Mouse (Mus musculus): ENCODE measurements around the gene H2-K1. TPM values are rescaled to one million over a fixed set of nuclear protein-coding genes. Genes with fewer than 3 reads are reported as not detected.
"Not testable (repeated sequence)": the region's sequence is repeated elsewhere in the genome, so short reads cannot be mapped to it uniquely, and the experiment has no call there.

The H2-K1 gene
- polyA plus RNA-seq, 1 experiment = 2,389 TPM

DNA sequence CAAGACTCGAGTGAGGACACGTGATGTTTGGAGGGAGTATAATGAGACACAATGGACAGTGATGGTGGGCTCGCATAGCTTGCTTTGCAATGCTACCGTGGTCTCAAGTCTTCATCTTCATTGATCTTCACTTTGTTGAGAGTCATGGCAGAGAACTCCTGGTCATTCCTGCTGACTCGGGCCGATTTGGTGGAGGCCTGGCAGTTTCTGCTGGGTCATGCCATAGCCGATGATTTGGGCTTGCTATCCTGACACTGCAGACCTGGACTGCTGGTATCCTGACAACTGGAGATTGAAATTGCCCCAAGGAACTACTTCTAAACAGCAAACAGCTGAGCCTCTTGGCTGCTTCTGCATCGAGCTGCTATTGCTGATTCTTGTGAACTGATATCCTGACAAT lies 5.2 kb downstream of the H2-K1 start:
- TF ChIP-seq CTCF (IDR thresholded peaks at IDR 0.05; ENCODE audit: insufficient read depth, low read length) (no peak), POLR2A (IDR thresholded peaks at IDR 0.05; ENCODE audit: borderline replicate concordance, extremely low read depth, low read depth, low read length) (no peak)
- no peak for DNase-seq
- Histone ChIP-seq H3K4me3 (replicated peaks; ENCODE audit: extremely low read depth, low read depth, low read length) (no peak overlapping the region), H3K4me1 (ENCODE audit: control insufficient read depth, insufficient read depth, low read length) (no peaks in the 10 kb centered on the region; the same call in 1 of the 2 replicates)
- 88% methylated on average over 8 of the region's 8 CpGs for WGBS

DNA sequence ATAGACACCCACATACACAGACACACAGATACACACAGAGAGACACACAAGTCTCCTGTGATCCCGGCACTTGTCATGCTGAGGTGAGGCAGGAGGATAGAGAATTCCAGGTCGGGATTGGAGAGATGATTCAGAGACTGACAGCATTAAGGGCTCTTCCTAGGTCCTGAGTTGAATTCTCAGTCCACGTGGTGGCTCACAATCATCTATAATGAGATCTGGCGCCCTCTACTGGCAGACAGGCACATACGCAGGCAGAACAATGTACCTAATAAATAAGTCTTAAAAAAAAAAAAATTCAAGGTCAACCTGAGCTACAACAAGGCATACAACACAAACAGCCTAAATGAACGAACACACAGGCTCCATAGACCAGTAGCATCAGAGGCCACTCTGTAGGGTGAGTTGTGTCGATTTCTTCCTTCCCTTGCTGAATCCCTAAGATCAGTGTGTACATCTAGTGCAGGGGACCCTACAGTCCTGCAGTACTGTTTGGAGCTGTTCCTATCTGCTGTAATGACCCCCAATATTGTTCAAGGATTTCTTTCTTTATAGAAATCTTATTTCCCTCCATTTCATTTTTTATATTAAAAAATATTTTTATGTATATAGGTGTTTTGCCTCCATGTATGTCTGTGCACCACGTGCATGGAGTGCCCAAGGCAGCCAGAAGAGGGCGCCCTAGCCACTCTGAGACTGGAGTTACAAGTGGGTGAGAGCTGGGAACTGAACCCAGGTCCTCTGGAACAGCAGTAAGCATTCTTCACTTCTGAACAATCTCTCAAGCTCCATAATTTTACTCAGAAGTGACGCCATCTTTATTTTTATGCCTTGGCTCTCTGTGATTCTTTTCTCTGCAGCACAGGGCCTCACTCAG lies 8.1 kb downstream of the H2-K1 start:
- 31% methylated on average over 10 of the region's 10 CpGs for WGBS
- Histone ChIP-seq H3K4me3 (replicated peaks; ENCODE audit: extremely low read depth, low read depth, low read length) (no peak overlapping the region), H3K4me1 (ENCODE audit: control insufficient read depth, insufficient read depth, low read length) (no peaks in the 10 kb centered on the region)
- peak; percentile 52 for DNase-seq
- TF ChIP-seq CTCF (IDR thresholded peaks at IDR 0.05; ENCODE audit: insufficient read depth, low read length) = peak; percentile 71
- TF ChIP-seq POLR2A (IDR thresholded peaks at IDR 0.05; ENCODE audit: borderline replicate concordance, extremely low read depth, low read depth, low read length) = no peak

DNA sequence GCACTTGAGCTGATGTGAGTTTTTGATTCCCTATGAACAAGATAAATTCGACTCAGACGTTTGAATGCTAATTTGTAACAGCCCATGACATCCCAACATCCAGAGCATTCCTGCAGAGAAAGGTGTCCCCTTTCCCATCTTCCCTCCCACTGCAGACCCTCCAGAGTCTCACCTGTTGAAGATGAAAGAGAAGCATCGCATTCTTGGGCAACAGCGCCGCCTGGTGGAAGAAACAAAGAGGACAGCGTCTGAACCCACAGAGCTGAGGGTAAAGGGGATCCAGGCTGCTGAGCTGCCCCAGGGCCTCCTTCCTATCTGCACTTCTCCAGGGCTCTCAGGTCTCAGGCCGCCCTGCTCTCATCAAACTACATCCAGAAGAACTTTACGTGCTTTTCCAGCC lies 18.0 kb downstream of the H2-K1 start:
- TF ChIP-seq CTCF (IDR thresholded peaks at IDR 0.05; ENCODE audit: insufficient read depth, low read length) = peak; percentile 68
- H3K4me1 ChIP-seq (ENCODE audit: control insufficient read depth, insufficient read depth, low read length) = peaks cover 15% of the 10 kb centered on the region
- H3K4me3 ChIP-seq (replicated peaks; ENCODE audit: extremely low read depth, low read depth, low read length) = not testable (repeated sequence)
- WGBS = 5% methylated on average over 8 of the region's 8 CpGs
- peak; percentile 65 for DNase-seq

DNA sequence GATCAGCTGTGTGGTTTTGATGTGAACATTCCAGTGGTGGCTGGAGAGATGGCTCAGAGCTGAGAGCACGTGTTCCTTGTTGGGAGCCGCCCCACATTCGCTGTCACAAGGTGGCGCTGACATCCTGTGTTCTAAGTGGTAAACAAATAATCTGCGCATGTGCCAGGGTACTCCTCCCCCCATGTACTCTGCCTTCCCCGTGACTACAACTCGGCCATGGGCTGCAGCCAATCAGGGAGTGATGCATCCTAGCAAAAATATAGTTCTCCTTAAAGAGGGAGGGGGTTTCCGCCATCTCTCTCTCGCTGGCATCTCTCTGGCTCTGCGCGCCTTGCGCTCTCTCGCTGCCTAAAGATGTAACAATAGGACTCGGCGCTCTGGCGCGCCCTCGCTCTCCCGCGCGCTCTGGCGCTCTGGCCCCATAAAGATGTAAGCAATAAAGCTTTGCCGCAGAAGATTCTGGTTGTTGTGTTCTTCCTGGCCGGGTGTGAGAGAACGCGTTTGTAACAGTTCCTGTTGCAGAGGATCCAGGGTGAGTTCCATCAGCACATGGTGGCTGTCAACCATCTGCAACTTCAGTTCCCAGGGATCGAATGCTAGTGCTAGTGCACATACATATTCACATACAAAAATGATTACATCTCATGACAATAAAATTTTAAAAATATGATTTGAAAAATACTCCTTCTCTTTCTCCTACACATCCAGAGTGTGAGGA lies 18.8 kb downstream of the H2-K1 start:
- peaks cover 15% of the 10 kb centered on the region for H3K4me1 ChIP-seq (ENCODE audit: control insufficient read depth, insufficient read depth, low read length)
- WGBS = under 1% methylated on average over 27 of the region's 27 CpGs
- peak; percentile 73 for DNase-seq
- TF ChIP-seq CTCF (IDR thresholded peaks at IDR 0.05; ENCODE audit: insufficient read depth, low read length) = peak; percentile 34; the same call in 1 of the 2 replicates
- TF ChIP-seq POLR2A (IDR thresholded peaks at IDR 0.05; ENCODE audit: borderline replicate concordance, extremely low read depth, low read depth, low read length) = peak; percentile 64; the same call in 1 of the 2 replicates
- peak overlapping the region; percentile 58 for H3K4me3 ChIP-seq (replicated peaks; ENCODE audit: extremely low read depth, low read depth, low read length)

DNA sequence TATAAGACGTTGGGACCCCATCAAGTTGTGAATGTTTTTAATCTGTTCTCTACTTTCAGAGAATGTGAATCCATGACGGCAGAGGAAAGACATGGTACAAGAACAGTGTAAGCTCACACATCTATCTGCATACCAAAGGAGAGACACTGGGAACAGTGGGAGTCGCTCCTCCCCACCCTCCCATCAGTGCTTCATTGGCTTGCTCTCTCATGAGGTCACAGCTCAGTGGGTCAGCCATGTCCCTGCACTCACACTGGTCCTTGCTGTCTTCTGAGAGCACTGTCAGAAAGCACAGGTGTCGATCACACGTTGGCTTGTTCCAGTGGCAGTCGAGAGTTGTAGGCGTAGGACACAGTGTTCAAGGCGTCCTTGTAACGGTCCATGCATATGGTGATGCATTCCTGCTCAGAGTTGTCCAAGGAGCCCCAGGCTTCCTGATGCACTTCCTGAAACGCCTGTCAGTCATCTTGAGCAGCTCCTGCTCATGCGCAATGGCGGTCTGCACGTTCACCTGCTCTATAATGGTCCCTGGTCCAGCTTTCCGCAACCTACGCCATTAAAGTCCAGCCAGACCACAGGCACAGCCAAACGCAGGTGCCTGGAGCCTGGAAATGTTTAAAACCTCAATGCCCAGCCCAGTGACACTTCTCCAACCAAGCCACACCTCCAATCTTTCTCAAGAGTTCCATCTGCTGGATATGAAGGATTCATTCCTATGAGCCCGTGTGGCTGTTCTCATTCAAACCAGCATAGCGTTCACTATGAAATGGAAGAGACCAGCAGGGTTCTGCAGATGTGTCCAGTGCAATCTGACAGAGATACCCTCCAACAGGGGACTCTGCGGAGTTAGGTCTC lies 19.7 kb downstream of the H2-K1 start:
- Histone ChIP-seq H3K4me3 (replicated peaks; ENCODE audit: extremely low read depth, low read depth, low read length) (no peak overlapping the region), H3K4me1 (ENCODE audit: control insufficient read depth, insufficient read depth, low read length) (peaks cover 15% of the 10 kb centered on the region)
- 69% methylated on average over 19 of the region's 19 CpGs for WGBS
- DNase-seq = no peak
- TF ChIP-seq CTCF (IDR thresholded peaks at IDR 0.05; ENCODE audit: insufficient read depth, low read length) (no peak), POLR2A (IDR thresholded peaks at IDR 0.05; ENCODE audit: borderline replicate concordance, extremely low read depth, low read depth, low read length) (no peak)

DNA sequence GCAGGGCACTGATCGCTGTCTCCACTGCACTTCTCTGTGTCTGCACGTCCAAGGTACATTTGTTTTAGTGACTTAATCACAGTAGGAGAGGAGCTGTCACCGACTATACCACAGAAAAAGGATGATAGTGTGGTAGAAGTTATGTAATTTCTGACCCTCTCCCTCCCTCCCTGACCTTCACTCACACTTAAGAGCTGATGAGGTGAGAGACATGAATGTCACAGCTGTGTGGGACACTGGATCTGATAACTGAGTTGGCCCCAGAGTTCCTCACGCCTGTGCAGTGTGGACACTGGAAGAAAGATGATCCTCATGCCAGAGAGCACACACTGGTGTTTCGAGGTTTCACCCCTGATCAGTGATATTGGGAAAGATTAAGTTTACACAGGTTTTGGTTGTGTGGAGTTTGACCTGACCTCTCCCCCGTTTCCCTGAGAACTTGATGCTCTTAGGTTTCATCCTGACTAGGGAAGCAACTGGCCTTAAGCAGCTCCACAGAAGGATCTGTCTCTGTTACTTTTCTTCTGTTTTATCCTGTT lies 20.6 kb downstream of the H2-K1 start:
- DNase-seq = no peak
- TF ChIP-seq CTCF (IDR thresholded peaks at IDR 0.05; ENCODE audit: insufficient read depth, low read length) = no peak
- no peak for TF ChIP-seq POLR2A (IDR thresholded peaks at IDR 0.05; ENCODE audit: borderline replicate concordance, extremely low read depth, low read depth, low read length)
- no peak overlapping the region for H3K4me3 ChIP-seq (replicated peaks; ENCODE audit: extremely low read depth, low read depth, low read length)
- H3K4me1 ChIP-seq (ENCODE audit: control insufficient read depth, insufficient read depth, low read length) = peaks cover 15% of the 10 kb centered on the region
- whole genome bisulfite sequencing = 47% methylated on average over 6 of the region's 6 CpGs

DNA sequence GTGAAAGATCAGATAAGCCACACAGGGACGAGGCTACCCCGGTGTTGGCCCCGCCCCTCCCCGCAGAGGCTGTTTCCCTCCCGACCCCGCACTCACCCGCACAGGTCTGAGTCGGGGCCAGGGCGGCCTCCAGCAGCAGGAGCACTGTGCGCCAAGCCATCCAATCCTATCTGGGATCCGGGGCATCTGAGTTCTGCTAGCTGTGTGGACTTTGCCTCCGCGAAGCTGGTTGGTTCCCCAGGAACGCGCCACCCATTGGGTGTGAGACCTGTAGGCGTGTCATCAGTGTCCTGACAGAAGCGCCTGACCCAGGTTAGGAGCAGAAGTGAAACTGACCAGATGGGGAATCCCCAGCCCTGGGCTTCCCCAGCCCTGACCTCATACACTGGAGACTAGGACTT lies 21.5 kb downstream of the H2-K1 start:
- peak; percentile 84; the same call in 1 of the 2 replicates for TF ChIP-seq POLR2A (IDR thresholded peaks at IDR 0.05; ENCODE audit: borderline replicate concordance, extremely low read depth, low read depth, low read length)
- TF ChIP-seq CTCF (IDR thresholded peaks at IDR 0.05; ENCODE audit: insufficient read depth, low read length) = no peak
- Histone ChIP-seq H3K4me1 (ENCODE audit: control insufficient read depth, insufficient read depth, low read length) (peaks cover 15% of the 10 kb centered on the region), H3K4me3 (replicated peaks; ENCODE audit: extremely low read depth, low read depth, low read length) (peak overlapping the region; percentile 81)
- DNase-seq = peak; percentile 80
- under 1% methylated on average over 17 of the region's 17 CpGs for WGBS

DNA sequence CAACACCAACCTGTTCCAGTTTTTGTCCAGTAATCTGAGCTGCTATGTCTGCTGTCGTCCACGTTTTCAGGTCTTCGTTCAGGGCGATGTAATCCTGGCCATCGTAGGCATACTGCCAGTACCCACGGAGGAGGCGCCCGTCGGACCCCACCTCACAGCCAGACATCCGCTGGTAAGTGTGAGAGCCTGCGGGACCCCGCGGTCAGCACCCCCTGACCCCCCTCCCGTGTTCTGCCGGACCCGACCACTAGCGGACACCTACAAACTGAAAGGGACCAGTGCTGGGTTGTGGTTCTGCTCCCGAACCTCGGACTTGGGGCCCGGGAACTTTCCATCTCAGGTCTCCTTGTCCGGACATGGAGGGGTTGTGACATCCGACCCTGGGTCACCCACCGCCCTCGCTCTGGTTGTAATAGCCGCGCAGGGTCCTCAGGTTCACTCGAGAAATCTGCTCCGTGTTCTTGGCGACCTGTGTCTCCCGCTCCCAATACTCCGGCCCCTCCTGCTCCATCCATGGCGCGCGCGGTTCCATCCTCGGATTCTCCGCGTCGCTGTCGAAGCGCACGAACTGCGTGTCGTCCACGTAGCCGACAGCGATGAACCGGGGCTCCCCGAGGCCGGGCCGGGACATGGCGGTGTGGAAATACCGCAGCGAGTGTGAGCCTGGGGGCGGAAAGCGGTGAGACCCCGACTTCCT lies 22.1 kb downstream of the H2-K1 start:
- WGBS = 3% methylated on average over 57 of the region's 57 CpGs
- Histone ChIP-seq H3K4me3 (replicated peaks; ENCODE audit: extremely low read depth, low read depth, low read length) (peak overlapping the region; percentile 81), H3K4me1 (ENCODE audit: control insufficient read depth, insufficient read depth, low read length) (peaks cover 15% of the 10 kb centered on the region)
- no peak for DNase-seq
- TF ChIP-seq CTCF (IDR thresholded peaks at IDR 0.05; ENCODE audit: insufficient read depth, low read length) (no peak), POLR2A (IDR thresholded peaks at IDR 0.05; ENCODE audit: borderline replicate concordance, extremely low read depth, low read depth, low read length) (no peak)

Measured in lung, adult 2 months (tissue).